Mouse (Mus musculus): ENCODE measurements around the gene Olfr1178.

The Olfr1178 gene

GRCm38 (mm10) chr2:88386762-88387161 is at the start of gene Olfr1178:
Olfr1178 (plus strand) TSS chr2:88387062.
- no peak for DNase-seq (ENCODE audit: low spot score in 2 of 2)

- no peak for DNase-seq (ENCODE audit: low spot score in 2 of 2)
These were observed 40.5 kb upstream of the Olfr1178 start, which contains the start of gene Olfr1177-ps for GRCm38 (mm10) chr2:88346392-88346791. Olfr1177-ps (minus strand) TSS chr2:88346492.

- no peak for DNase-seq (ENCODE audit: low spot score in 2 of 2)
These were observed 30.6 kb upstream of the Olfr1178 start for GRCm38 (mm10) chr2:88356304-88356703.

- no peak for DNase-seq (ENCODE audit: low spot score in 2 of 2)
These were observed 19.5 kb downstream of the Olfr1178 start, which contains the start of gene Olfr1179 for GRCm38 (mm10) chr2:88406353-88406752. Olfr1179 (minus strand) TSS chr2:88406453.

GRCm38 (mm10) chr2:88419051-88419450 is 32.2 kb downstream of the Olfr1178 start, which contains the start of gene Olfr1180:
Olfr1180 (minus strand) TSS chr2:88419151.
- no peak for DNase-seq (ENCODE audit: low spot score in 2 of 2)

GRCm38 (mm10) chr2:88426071-88426470 is 39.2 kb downstream of the Olfr1178 start, which contains the start of gene Olfr1181:
Olfr1181 (minus strand) TSS chr2:88426171.
- DNase-seq (ENCODE audit: low spot score in 2 of 2): no peak

- no peak for DNase-seq (ENCODE audit: low spot score in 2 of 2)
These were observed 62.2 kb downstream of the Olfr1178 start, which contains the start of gene Gm13757 for GRCm38 (mm10) chr2:88449031-88449430. Gm13757 (minus strand) TSS chr2:88449131.

Measured in right cerebral cortex, postnatal 36 days (tissue).